Mouse (Mus musculus): ENCODE measurements around the gene Prkcz.

DNA sequence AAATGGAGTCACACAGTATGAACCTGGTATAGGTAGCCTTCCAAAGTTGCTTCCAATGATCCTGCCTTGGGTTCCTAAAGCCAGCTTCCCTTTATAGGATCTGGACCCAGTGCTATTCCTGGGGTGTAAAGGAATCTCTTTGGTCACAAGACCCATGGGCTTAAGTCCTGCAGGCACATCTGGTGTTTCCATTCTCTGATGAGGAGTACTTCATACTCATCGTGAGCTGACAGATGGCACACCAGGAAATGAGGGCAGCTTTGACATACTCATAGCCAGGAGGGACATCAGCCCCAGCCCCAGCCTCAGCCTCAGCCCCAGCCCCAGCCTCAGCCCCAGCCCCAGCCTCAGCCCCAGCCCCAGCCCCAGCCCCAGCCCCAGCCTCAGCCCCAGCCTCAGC lies 41.3 kb upstream of the Prkcz start:
- no peak for TF ChIP-seq CTCF (IDR thresholded peaks at IDR 0.05; ENCODE audit: insufficient read depth, low read length)
- no peak for TF ChIP-seq POLR2A (IDR thresholded peaks at IDR 0.05; ENCODE audit: borderline replicate concordance, extremely low read depth, low read depth, low read length)
